Mouse (Mus musculus): ENCODE measurements around the gene Tjp1. TPM values are rescaled to one million over a fixed set of nuclear protein-coding genes. Genes with fewer than 3 reads are reported as not detected.

Tjp1 gene
- polyA plus RNA-seq, 1 experiment from 2014 or later: 30.3 TPM

- no peak overlapping the region for H3K27ac ChIP-seq (ENCODE audit: low read depth, low read length)
- H3K9me3 ChIP-seq (ENCODE audit: control insufficient read depth, low read length): no peaks in the 10 kb centered on the region
- no peaks in the 10 kb centered on the region for H3K36me3 ChIP-seq (ENCODE audit: control insufficient read depth, insufficient read depth, low read length)
- no peaks in the 10 kb centered on the region for H3K4me1 ChIP-seq (replicated peaks; ENCODE audit: control insufficient read depth, insufficient read depth, low read length)
- H3K27me3 ChIP-seq (ENCODE audit: control insufficient read depth, insufficient read depth, low read length): no peaks in the 10 kb centered on the region
- no peak overlapping the region for H3K4me3 ChIP-seq (ENCODE audit: low read depth, low read length)
- WGBS: 92% methylated on average over 1 of the region's 1 CpGs
- no peak overlapping the region for H3K9ac ChIP-seq (ENCODE audit: low read length)
- no peak for DNase-seq (ENCODE audit: low spot score)
- H3K4me2 ChIP-seq (ENCODE audit: low read depth, low read length, severe bottlenecking): no peak overlapping the region
- no peak for ATAC-seq (replicated peaks; ENCODE audit: low FRiP score)
These were observed 66.2 kb downstream of the Tjp1 start for GRCm38 (mm10) chr7:65461412-65461811.

- ATAC-seq (replicated peaks; ENCODE audit: low FRiP score) (no peak), DNase-seq (ENCODE audit: low spot score) (no peak)
- Histone ChIP-seq H3K9me3 (ENCODE audit: control insufficient read depth, low read length) (no peaks in the 10 kb centered on the region), H3K36me3 (ENCODE audit: control insufficient read depth, insufficient read depth, low read length) (no peaks in the 10 kb centered on the region), H3K4me3 (ENCODE audit: low read depth, low read length) (no peak overlapping the region), H3K27ac (ENCODE audit: low read depth, low read length) (no peak overlapping the region), H3K27me3 (ENCODE audit: control insufficient read depth, insufficient read depth, low read length) (no peaks in the 10 kb centered on the region), H3K4me1 (replicated peaks; ENCODE audit: control insufficient read depth, insufficient read depth, low read length) (no peaks in the 10 kb centered on the region), H3K4me2 (ENCODE audit: low read depth, low read length, severe bottlenecking) (no peak overlapping the region), H3K9ac (ENCODE audit: low read length) (no peak overlapping the region)
- 88% methylated on average over 3 of the region's 3 CpGs for WGBS
These were observed 67.4 kb downstream of the Tjp1 start for GRCm38 (mm10) chr7:65460196-65460595.

DNA sequence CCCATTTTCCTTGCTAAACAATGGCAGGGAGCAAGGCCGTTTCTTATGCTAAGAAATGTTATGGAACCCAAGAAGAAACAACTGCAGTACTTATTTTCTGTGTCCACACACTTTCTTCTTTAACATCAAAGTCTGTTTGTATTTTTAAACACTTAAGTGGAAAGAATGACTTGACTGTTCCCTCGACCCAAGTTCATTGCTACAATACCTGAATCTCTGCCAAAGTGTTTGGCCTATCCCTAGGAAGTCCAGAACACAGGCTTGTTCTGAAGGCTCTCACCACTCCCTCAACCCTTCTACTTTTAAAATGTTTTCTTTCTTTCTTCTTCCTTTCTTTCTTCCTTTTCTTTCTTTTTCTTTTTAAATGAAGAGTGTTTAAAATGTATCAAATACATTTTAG lies 71.5 kb downstream of the Tjp1 start:
- H3K4me1 ChIP-seq (replicated peaks; ENCODE audit: control insufficient read depth, insufficient read depth, low read length): no peaks in the 10 kb centered on the region
- no peak overlapping the region for H3K9ac ChIP-seq (ENCODE audit: low read length)
- WGBS: 81% methylated on average over 2 of the region's 2 CpGs
- no peaks in the 10 kb centered on the region for H3K27me3 ChIP-seq (ENCODE audit: control insufficient read depth, insufficient read depth, low read length)
- DNase-seq (ENCODE audit: low spot score) (no peak), ATAC-seq (replicated peaks; ENCODE audit: low FRiP score) (no peak)
- no peaks in the 10 kb centered on the region for H3K36me3 ChIP-seq (ENCODE audit: control insufficient read depth, insufficient read depth, low read length)
- no peak overlapping the region for H3K4me3 ChIP-seq (ENCODE audit: low read depth, low read length)
- no peaks in the 10 kb centered on the region for H3K9me3 ChIP-seq (ENCODE audit: control insufficient read depth, low read length)
- no peak overlapping the region for H3K4me2 ChIP-seq (ENCODE audit: low read depth, low read length, severe bottlenecking)
- H3K27ac ChIP-seq (ENCODE audit: low read depth, low read length): no peak overlapping the region

DNA sequence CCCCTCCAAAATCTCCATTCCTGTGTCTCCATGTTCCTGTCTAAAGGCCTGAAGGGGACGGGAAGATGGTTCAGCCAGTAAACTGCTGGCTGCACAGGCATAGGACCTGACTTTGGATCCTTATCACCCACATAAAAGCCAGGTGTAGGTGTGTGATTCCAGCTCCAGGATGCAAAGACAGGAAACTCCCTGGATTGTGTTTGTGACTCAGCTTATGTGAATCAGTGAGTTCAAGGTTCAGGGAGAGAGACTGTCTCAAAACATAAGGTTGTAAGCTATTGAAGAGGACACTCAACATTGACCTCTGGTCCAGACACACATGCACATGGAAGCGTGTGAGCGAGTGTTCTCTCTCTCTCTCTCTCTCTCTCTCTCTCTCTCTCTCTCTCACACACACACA lies 72.4 kb downstream of the Tjp1 start:
- H3K27ac ChIP-seq (ENCODE audit: low read depth, low read length): no peak overlapping the region
- no peak overlapping the region for H3K4me3 ChIP-seq (ENCODE audit: low read depth, low read length)
- ATAC-seq (replicated peaks; ENCODE audit: low FRiP score) (no peak), DNase-seq (ENCODE audit: low spot score) (no peak)
- no peaks in the 10 kb centered on the region for H3K9me3 ChIP-seq (ENCODE audit: control insufficient read depth, low read length)
- H3K4me1 ChIP-seq (replicated peaks; ENCODE audit: control insufficient read depth, insufficient read depth, low read length): peaks cover 4% of the 10 kb centered on the region
- no peaks in the 10 kb centered on the region for H3K27me3 ChIP-seq (ENCODE audit: control insufficient read depth, insufficient read depth, low read length)
- H3K4me2 ChIP-seq (ENCODE audit: low read depth, low read length, severe bottlenecking): no peak overlapping the region
- H3K9ac ChIP-seq (ENCODE audit: low read length): no peak overlapping the region
- H3K36me3 ChIP-seq (ENCODE audit: control insufficient read depth, insufficient read depth, low read length): no peaks in the 10 kb centered on the region
- 85% methylated on average over 3 of the region's 3 CpGs for WGBS

DNA sequence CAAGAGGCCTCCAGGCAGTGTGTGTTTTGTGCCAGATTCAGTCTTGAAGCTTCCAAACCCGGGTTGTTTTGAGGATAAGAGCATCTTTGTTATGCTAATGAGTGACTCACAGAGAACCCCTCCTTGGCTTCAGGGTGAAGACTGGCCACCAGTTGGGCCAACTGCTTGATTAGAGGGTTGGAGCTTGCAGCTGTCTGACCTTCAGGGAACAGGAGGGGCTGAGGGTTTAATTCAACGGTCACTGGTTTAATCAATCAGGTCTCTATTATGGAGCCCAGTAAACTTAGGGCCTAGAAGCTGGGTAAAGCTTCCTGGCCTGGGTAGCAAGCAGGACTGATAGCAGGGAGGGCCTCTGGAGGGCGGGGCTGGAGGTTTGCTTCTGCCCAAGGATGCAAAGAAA lies 73.3 kb downstream of the Tjp1 start:
- Histone ChIP-seq H3K9ac (ENCODE audit: low read length) (no peak overlapping the region), H3K27ac (ENCODE audit: low read depth, low read length) (no peak overlapping the region), H3K4me1 (replicated peaks; ENCODE audit: control insufficient read depth, insufficient read depth, low read length) (peaks cover 6% of the 10 kb centered on the region), H3K4me3 (ENCODE audit: low read depth, low read length) (no peak overlapping the region), H3K36me3 (ENCODE audit: control insufficient read depth, insufficient read depth, low read length) (no peaks in the 10 kb centered on the region), H3K4me2 (ENCODE audit: low read depth, low read length, severe bottlenecking) (no peak overlapping the region), H3K9me3 (ENCODE audit: control insufficient read depth, low read length) (no peaks in the 10 kb centered on the region), H3K27me3 (ENCODE audit: control insufficient read depth, insufficient read depth, low read length) (no peaks in the 10 kb centered on the region)
- ATAC-seq (replicated peaks; ENCODE audit: low FRiP score): peak; percentile 60; the same call in 1 of the 2 replicates
- DNase-seq (ENCODE audit: low spot score): no peak
- WGBS: 18% methylated on average over 3 of the region's 3 CpGs

DNA sequence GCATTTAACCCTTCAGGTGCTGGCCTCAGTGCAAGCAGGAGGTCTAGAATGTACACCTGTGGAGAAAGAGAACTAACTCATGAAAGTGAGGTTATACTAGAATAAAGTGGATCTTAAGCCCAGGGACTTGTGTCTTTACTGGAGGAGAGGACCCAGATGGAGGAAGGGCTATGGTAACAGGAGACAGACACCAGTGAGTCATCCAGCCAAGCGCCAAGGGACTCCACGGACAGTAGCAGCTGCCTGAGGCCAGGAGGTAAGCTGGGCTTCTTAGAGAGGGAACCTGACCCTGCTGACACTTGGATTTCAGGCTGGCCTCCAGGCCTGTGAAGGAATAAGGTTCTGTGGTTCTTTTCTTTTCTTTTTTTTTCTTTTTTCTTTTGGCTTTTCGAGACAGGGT lies 75.3 kb downstream of the Tjp1 start:
- Histone ChIP-seq H3K9ac (ENCODE audit: low read length) (no peak overlapping the region), H3K9me3 (ENCODE audit: control insufficient read depth, low read length) (no peaks in the 10 kb centered on the region), H3K27ac (ENCODE audit: low read depth, low read length) (no peak overlapping the region), H3K4me2 (ENCODE audit: low read depth, low read length, severe bottlenecking) (no peak overlapping the region), H3K27me3 (ENCODE audit: control insufficient read depth, insufficient read depth, low read length) (no peaks in the 10 kb centered on the region), H3K4me3 (ENCODE audit: low read depth, low read length) (no peak overlapping the region), H3K4me1 (replicated peaks; ENCODE audit: control insufficient read depth, insufficient read depth, low read length) (peaks cover 6% of the 10 kb centered on the region), H3K36me3 (ENCODE audit: control insufficient read depth, insufficient read depth, low read length) (no peaks in the 10 kb centered on the region)
- DNase-seq (ENCODE audit: low spot score) (no peak), ATAC-seq (replicated peaks; ENCODE audit: low FRiP score) (no peak)
- WGBS: 87% methylated on average over 3 of the region's 3 CpGs

- 15% methylated on average over 5 of the region's 5 CpGs for WGBS
- peak; percentile 69 for DNase-seq (ENCODE audit: low spot score)
- H3K9ac ChIP-seq (ENCODE audit: low read length): no peak overlapping the region
- no peaks in the 10 kb centered on the region for H3K27me3 ChIP-seq (ENCODE audit: control insufficient read depth, insufficient read depth, low read length)
- no peaks in the 10 kb centered on the region for H3K36me3 ChIP-seq (ENCODE audit: control insufficient read depth, insufficient read depth, low read length)
- no peaks in the 10 kb centered on the region for H3K9me3 ChIP-seq (ENCODE audit: control insufficient read depth, low read length)
- H3K4me3 ChIP-seq (ENCODE audit: low read depth, low read length): no peak overlapping the region
- ATAC-seq (replicated peaks; ENCODE audit: low FRiP score): peak; percentile 88
- H3K27ac ChIP-seq (ENCODE audit: low read depth, low read length): 0 out of 2 replicates have a peak overlapping the region, but pooled peaks have one; percentile 31
- H3K4me1 ChIP-seq (replicated peaks; ENCODE audit: control insufficient read depth, insufficient read depth, low read length): peaks cover 6% of the 10 kb centered on the region
- H3K4me2 ChIP-seq (ENCODE audit: low read depth, low read length, severe bottlenecking): 0 out of 2 replicates have a peak overlapping the region, but pooled peaks have one; percentile 11
These were observed 77.4 kb downstream of the Tjp1 start for GRCm38 (mm10) chr7:65450158-65450557.

DNA sequence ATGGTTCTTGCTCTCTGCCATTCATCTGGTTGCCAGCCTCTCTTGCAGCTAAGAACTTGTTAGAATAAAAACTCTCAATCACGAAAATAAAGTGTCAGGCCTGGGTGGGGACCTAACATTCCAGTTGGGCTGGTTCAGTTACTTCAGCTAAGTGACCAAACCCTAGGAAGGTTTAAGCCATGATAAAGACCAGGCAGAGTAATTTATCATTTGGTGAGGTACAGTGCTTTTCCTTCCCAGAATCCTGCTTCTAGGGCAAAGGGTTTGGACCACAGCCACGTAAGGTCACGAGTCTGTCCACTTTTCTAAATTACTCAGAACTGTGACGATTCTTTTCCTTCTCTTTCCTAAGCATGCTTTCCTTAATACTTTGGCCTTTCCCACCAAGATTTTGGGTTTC lies 86.1 kb downstream of the Tjp1 start:
- H3K27ac ChIP-seq (ENCODE audit: low read depth, low read length): no peak overlapping the region
- no peaks in the 10 kb centered on the region for H3K36me3 ChIP-seq (ENCODE audit: control insufficient read depth, insufficient read depth, low read length)
- H3K4me2 ChIP-seq (ENCODE audit: low read depth, low read length, severe bottlenecking): no peak overlapping the region
- no peak overlapping the region for H3K4me3 ChIP-seq (ENCODE audit: low read depth, low read length)
- H3K9me3 ChIP-seq (ENCODE audit: control insufficient read depth, low read length): no peaks in the 10 kb centered on the region
- no peak overlapping the region for H3K9ac ChIP-seq (ENCODE audit: low read length)
- 93% methylated on average over 4 of the region's 4 CpGs for WGBS
- H3K27me3 ChIP-seq (ENCODE audit: control insufficient read depth, insufficient read depth, low read length): no peaks in the 10 kb centered on the region
- ATAC-seq (replicated peaks; ENCODE audit: low FRiP score) (no peak), DNase-seq (ENCODE audit: low spot score) (no peak)
- 0 out of 2 replicates have a peak, but pooled peaks cover 2% of the 10 kb centered on the region for H3K4me1 ChIP-seq (replicated peaks; ENCODE audit: control insufficient read depth, insufficient read depth, low read length)

- Histone ChIP-seq H3K4me3 (ENCODE audit: low read depth, low read length) (no peak overlapping the region), H3K36me3 (ENCODE audit: control insufficient read depth, insufficient read depth, low read length) (no peaks in the 10 kb centered on the region), H3K4me2 (ENCODE audit: low read depth, low read length, severe bottlenecking) (no peak overlapping the region), H3K4me1 (replicated peaks; ENCODE audit: control insufficient read depth, insufficient read depth, low read length) (0 out of 2 replicates have a peak, but pooled peaks cover 2% of the 10 kb centered on the region), H3K27me3 (ENCODE audit: control insufficient read depth, insufficient read depth, low read length) (no peaks in the 10 kb centered on the region), H3K9me3 (ENCODE audit: control insufficient read depth, low read length) (no peaks in the 10 kb centered on the region), H3K27ac (ENCODE audit: low read depth, low read length) (no peak overlapping the region), H3K9ac (ENCODE audit: low read length) (no peak overlapping the region)
- DNase-seq (ENCODE audit: low spot score) (no peak), ATAC-seq (replicated peaks; ENCODE audit: low FRiP score) (no peak)
- WGBS: 83% methylated on average over 8 of the region's 8 CpGs
These were observed 88.1 kb downstream of the Tjp1 start for GRCm38 (mm10) chr7:65439518-65439917.
